Mouse (Mus musculus) kidney, adult 2 months (tissue): ENCODE results near the gene Ttc19. TPM values are rescaled to one million over a fixed set of nuclear protein-coding genes. Genes with fewer than 3 reads are reported as not detected.

Experiments
- DNase-seq: peaks from one replicate; pipeline ENCODE4 v3.0.0; 2021
- H3K27ac ChIP-seq: fragments of 200-500 bp; 2 replicates; pipeline ENCODE4 v1.5.1; 2012; ENCODE audit warnings: low read depth, low read length, control low read depth, inconsistent platforms; ENCODE audit not compliant: insufficient read depth
- H3K27me3 ChIP-seq: fragments of 200-500 bp; replicated peaks from 2 replicates; pipeline ENCODE4 v1.6.1; 2012; ENCODE audit warnings: mild to moderate bottlenecking, moderate library complexity, low read length, inconsistent platforms; ENCODE audit not compliant: control insufficient read depth, insufficient read depth
- H3K36me3 ChIP-seq: fragments of 200-500 bp; 2 replicates; pipeline ENCODE4 v1.6.1; 2012; ENCODE audit warnings: mild to moderate bottlenecking, moderate library complexity, low read length, inconsistent platforms; ENCODE audit not compliant: control insufficient read depth, insufficient read depth
- H3K4me1 ChIP-seq: fragments of 200-500 bp; 2 replicates; pipeline ENCODE4 v1.6.1; 2011; ENCODE audit warnings: low read length; ENCODE audit not compliant: control insufficient read depth, insufficient read depth
- H3K4me3 ChIP-seq: fragments of 200-500 bp; 2 replicates; pipeline ENCODE4 v1.5.1; 2011; ENCODE audit warnings: mild to moderate bottlenecking, low read depth, low read length, control low read depth; ENCODE audit not compliant: insufficient read depth
- CTCF ChIP-seq: fragments of 200-500 bp; conservative IDR thresholded peaks from 2 replicates; pipeline ENCODE4 v1.5.1; 2011; ENCODE audit warnings: low read depth, mild to moderate bottlenecking, control low read depth, low read length, moderate library complexity, mixed read lengths; ENCODE audit not compliant: insufficient read depth, insufficient read length
- POLR2A ChIP-seq: fragments of 200-500 bp; IDR thresholded peaks from one replicate; pipeline ENCODE4 v1.6.1; 2011; ENCODE audit warnings: low read depth, low read length, control low read depth
- WGBS: fragments of 180-500 bp; shearing (Covaris S2); methylation state at CpG from one replicate; pipeline ENCODE4 v1.1.7; 2018; 5-methylcytosine and 5-hydroxymethylcytosine counted together
- polyA plus RNA-seq: library from polyadenylated mRNA; depleted of rRNA; stranded (reverse); fragments of >200 nt; gene quantifications from 2 replicates; pipeline ENCODE4 v1.2.3, GENCODE M21; 2012

The Ttc19 gene
- polyA plus RNA-seq, 1 experiment = 10.1 TPM

DNA sequence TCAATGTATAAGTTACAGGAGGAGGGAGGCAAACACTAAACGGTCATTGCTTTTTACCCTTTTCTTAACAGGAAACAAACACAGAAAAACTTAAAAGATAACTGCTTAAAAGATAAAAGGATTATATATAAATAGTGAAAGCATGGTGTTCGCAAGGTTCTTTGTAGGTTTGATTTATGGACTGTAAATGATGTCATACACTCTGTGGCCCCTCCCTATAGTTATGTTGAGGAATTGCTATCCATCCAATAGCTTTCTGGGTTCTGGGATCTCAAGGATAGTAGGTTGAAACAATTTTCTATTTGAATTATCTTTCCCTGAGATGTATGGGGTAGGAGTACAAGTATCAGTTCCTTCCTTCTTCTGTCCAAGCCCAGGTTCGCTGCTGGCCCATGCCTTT, 38.8 kb downstream of the Ttc19 start:
- peaks cover 26% of the 10 kb centered on the region for H3K36me3 ChIP-seq
- no peak for DNase-seq
- no peak overlapping the region for H3K27ac ChIP-seq
- H3K27me3 ChIP-seq = no peaks in the 10 kb centered on the region
- 86% methylated on average over 3 of the region's 3 CpGs for WGBS
- H3K4me3 ChIP-seq = no peak overlapping the region
- H3K4me1 ChIP-seq = no peaks in the 10 kb centered on the region
- no peak for TF ChIP-seq POLR2A
- TF ChIP-seq CTCF = no peak

DNA sequence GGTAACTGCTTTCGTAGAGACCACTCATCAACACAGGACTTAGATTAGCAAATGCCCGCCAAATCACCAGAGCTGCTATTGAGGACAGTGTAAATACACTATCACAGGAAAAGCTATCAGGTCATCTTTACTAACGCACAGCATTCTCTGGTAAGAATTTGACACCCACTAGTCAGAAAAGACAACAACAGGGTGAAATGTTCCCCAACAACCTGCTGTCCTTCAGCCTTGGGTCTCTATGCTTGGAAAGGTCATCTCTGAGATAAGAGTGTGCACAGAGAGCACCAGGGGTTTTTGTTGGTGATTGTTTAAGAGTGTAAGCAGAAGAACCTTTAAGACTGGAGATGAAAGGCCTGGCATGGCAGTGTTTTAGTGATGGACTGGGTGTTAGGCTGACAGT, 42.4 kb downstream of the Ttc19 start:
- no peak overlapping the region for H3K27ac ChIP-seq
- TF ChIP-seq POLR2A (no peak), CTCF (no peak)
- peaks cover 29% of the 10 kb centered on the region for H3K36me3 ChIP-seq
- WGBS = 83% methylated on average over 3 of the region's 3 CpGs
- no peaks in the 10 kb centered on the region for H3K4me1 ChIP-seq
- no peak overlapping the region for H3K4me3 ChIP-seq
- no peak for DNase-seq
- H3K27me3 ChIP-seq = no peaks in the 10 kb centered on the region

DNA sequence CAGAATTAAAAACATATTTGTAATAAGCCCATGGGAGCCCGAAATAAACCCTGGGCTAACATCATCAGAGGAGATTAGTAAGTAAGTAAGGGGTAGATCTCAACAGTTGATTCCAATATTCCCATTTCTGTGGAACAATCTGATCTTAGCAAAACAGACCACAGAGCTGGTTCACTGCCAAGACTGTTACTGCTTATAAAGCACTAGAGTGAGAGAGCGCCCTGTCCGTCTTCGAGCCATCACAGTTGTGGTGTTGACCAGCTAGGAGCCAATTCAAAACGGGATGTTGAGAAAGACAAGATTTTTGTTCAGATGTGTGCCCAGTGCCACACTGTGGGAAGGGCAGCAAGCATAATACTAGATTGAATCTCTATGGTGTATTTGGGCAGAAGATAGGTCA, 49.9 kb downstream of the Ttc19 start:
- Histone ChIP-seq H3K4me1 (no peaks in the 10 kb centered on the region; the same call in 1 of the 2 replicates), H3K36me3 (peaks cover 21% of the 10 kb centered on the region), H3K27ac (no peak overlapping the region), H3K27me3 (no peaks in the 10 kb centered on the region), H3K4me3 (no peak overlapping the region)
- WGBS = 74% methylated on average over 5 of the region's 5 CpGs
- TF ChIP-seq CTCF (no peak), POLR2A (no peak)
- peak; percentile 11 for DNase-seq

DNA sequence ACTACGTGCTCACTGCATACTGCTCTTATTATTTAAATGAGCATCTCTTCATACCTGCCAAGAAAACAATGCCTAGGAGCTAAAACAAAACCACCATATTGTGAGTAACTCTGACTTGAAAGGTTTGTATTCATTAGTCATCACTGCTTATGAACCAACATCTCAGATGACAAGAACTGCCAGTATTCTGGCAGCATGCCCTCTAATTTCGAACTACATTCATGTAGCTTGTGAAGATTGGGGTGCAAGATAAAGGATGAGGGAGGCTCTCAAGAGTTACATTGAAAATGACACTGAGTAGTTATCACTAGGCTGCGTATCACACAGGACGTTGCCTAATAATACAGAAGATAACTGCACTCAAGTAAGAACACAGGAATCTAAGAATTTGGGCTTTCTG, 51.0 kb downstream of the Ttc19 start:
- H3K36me3 ChIP-seq = peaks cover 24% of the 10 kb centered on the region
- H3K4me1 ChIP-seq = no peaks in the 10 kb centered on the region; the same call in 1 of the 2 replicates
- H3K4me3 ChIP-seq = no peak overlapping the region
- 92% methylated on average over 4 of the region's 4 CpGs for WGBS
- no peak overlapping the region for H3K27ac ChIP-seq
- H3K27me3 ChIP-seq = no peaks in the 10 kb centered on the region
- TF ChIP-seq POLR2A (no peak), CTCF (no peak)
- DNase-seq = no peak

DNA sequence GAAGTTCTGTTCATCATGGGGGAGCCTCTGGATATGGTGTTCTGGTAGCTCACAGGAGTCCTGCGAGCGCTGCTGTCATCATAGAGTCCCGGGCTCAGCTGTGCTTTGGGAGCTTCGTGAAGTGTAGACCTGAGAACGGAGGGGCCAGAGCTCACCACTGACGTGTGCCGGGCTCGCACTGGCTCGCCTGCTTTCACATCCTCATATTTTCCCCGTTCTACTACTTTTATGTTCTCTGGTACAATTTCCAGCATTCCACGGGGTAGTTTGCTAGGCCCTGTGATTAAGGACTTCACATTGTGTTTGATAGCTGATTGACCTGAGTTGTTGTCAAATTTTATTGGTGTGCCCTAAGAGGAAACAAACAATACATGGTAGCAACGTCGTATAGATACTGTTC, 61.7 kb downstream of the Ttc19 start:
- Histone ChIP-seq H3K27ac (no peak overlapping the region), H3K4me1 (no peaks in the 10 kb centered on the region), H3K27me3 (no peaks in the 10 kb centered on the region), H3K4me3 (no peak overlapping the region), H3K36me3 (peaks cover 14% of the 10 kb centered on the region)
- DNase-seq = no peak
- 91% methylated on average over 13 of the region's 13 CpGs for WGBS
- TF ChIP-seq CTCF (no peak), POLR2A (no peak)

DNA sequence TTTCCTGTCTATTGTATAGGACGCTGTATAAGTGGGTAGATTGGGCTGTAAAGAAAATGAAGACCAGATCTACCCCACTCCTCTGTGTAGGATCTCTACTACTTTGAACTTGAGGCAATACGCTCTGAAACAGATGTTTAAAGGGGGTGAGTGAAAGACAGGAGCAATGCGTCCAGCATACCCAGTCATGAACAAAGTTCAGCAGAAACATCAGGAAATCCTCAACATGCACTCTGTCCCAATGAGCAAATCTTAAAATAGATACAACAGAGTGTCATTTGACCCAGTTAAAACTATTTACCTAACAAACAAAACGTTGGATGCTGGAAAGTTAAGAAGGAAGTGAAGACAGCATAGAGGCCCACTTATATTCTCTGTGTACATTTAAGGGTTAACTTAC, 70.7 kb downstream of the Ttc19 start:
- 76% methylated on average over 4 of the region's 4 CpGs for WGBS
- Histone ChIP-seq H3K27ac (no peak overlapping the region), H3K27me3 (no peaks in the 10 kb centered on the region), H3K36me3 (peaks cover 21% of the 10 kb centered on the region), H3K4me1 (no peaks in the 10 kb centered on the region), H3K4me3 (no peak overlapping the region)
- TF ChIP-seq POLR2A (no peak), CTCF (no peak)
- no peak for DNase-seq

DNA sequence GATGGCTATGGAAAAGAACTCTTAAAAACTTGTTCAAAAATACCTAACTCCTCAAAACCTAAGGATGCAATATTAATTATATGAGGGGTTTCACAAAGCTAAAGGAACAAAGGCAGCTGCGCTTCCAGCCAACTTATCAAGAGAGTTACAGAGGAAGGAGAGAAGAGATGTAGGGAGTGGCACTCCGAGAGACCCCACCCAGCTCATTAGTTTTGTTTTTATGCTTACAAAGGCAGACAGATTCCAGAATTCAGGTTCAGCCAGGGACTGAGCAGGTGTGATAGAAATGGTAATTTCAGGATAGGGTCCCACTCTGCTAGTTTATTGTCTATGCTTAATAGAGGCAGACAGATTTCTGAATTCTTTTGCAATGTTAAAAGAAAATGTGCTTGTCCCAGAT, 73.9 kb downstream of the Ttc19 start:
- no peak for TF ChIP-seq CTCF
- no peak for TF ChIP-seq POLR2A
- Histone ChIP-seq H3K27ac (no peak overlapping the region), H3K27me3 (no peaks in the 10 kb centered on the region), H3K36me3 (peaks cover 19% of the 10 kb centered on the region), H3K4me3 (no peak overlapping the region), H3K4me1 (no peaks in the 10 kb centered on the region)
- WGBS = 97% methylated on average over 2 of the region's 2 CpGs
- no peak for DNase-seq

DNA sequence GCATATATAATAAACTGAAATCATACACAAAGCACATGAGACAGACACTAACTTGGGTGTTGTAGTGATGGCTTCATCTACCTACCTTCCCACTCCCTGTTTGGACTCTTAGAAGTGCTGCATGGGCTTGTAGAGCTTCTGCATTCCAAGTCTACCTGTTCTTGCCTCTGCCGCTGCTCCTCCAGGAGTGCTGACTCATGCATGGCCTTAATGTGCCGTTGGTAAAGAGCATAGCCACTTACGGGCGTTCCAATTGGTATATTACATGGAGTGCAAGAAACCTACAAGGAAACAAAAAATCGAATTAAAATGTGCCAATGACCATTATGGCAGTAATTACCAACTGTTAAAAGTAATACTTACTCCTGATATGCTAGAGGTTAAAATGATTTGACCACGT, 85.6 kb downstream of the Ttc19 start:
- H3K4me3 ChIP-seq = no peak overlapping the region
- H3K36me3 ChIP-seq = peaks cover 9% of the 10 kb centered on the region
- H3K27ac ChIP-seq = no peak overlapping the region
- H3K27me3 ChIP-seq = no peaks in the 10 kb centered on the region
- no peaks in the 10 kb centered on the region for H3K4me1 ChIP-seq
- 81% methylated on average over 6 of the region's 6 CpGs for WGBS
- TF ChIP-seq CTCF (no peak), POLR2A (no peak)
- DNase-seq = no peak
